Mouse (Mus musculus) cerebellum, postnatal 10 days (tissue): Measurements from ENCODE around the gene Kctd6.

Source experiments
- DNase-seq, 2 experiments: peaks; one replicate each; pipeline ENCODE4 v3.0.0; 2021; ENCODE audit warnings: mixed read lengths in 2 of 2

Kctd6 gene

GRCm38 (mm10) chr14:8214299-8215207 is 613 bp downstream of the Kctd6 start:
- peak; percentile 89 to 91 for DNase-seq

DNA sequence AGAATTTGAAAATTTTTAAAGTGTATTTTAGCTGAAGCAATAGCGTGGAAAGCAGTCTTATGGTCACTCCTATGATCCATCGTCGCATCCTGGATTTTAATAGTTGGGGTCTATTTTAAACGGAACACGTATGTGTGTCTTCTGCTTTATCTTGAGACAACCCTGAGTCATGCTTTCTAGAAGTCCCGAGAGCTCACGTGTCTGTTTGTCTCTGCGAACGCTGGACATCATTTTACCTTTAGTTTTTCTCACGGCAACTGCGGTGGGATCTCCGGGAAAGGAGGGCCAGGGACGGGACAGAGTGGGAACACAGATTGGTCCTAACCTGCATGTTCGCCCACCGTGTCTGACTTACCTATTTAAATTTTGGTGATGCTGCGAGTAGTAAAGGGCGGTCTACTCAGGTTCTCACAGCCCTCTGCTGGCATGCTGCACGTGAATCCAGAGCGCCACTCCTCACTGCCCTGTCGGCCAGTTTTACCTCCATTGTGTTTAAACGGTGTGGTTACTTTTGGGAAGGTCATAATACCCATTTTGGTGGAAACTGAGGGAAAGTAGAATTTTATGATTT is 1.4 kb downstream of the Kctd6 start:
- peak; percentile 38 to 39 for DNase-seq

- no peak for DNase-seq
Observed at GRCm38 (mm10) chr14:8216100-8216499, 2.2 kb downstream of the Kctd6 start.

GRCm38 (mm10) chr14:8218238-8218637 is 4.3 kb downstream of the Kctd6 start:
- DNase-seq = peak; percentile 48 to 58

GRCm38 (mm10) chr14:8218730-8219380 is 4.9 kb downstream of the Kctd6 start:
- peak; percentile 66 to 68 for DNase-seq

- DNase-seq = peak in 1 of 2 experiments; percentile 20
Observed at GRCm38 (mm10) chr14:8219876-8220275, 5.9 kb downstream of the Kctd6 start.

- DNase-seq = peak; percentile 56 to 67
Observed at GRCm38 (mm10) chr14:8220306-8220705, 6.4 kb downstream of the Kctd6 start.

- no peak for DNase-seq
Observed at GRCm38 (mm10) chr14:8220912-8221311, 7.0 kb downstream of the Kctd6 start.

GRCm38 (mm10) chr14:8222561-8222960 is 8.6 kb downstream of the Kctd6 start:
- DNase-seq = no peak

GRCm38 (mm10) chr14:8223506-8224293 is 9.8 kb downstream of the Kctd6 start:
- no peak for DNase-seq

GRCm38 (mm10) chr14:8224805-8225204 is 10.9 kb downstream of the Kctd6 start:
- no peak for DNase-seq

DNA sequence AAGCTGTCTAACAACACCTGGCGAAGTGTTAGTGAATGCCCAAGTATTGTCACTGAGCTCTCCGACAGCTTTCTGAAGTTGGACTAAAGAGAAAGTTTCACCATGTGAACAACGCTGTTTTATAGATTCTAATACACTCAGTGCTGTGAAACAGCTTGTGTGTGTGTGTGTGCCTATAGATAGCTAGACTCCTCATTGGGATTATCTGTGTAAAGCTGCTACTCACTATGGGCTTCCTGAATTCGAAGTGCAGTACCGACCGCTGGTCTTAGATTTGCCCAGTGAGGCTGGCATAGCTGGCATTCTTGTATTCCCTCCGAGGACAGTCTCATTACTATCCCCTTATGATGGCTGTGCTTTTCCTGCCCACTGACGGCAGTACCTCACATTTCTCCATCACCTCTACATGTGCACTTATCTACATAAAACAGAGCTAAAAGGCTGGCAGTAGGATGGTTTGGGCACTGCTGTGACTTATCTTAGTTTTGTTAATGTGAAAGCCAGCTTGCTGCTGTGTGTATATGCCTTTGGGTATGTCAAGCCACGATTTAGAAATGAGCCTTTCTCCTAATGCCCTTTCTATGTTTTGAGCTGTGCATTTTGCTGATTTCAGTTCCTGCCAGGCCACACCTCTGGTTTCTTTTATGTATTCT is 15.6 kb downstream of the Kctd6 start:
- DNase-seq = no peak

GRCm38 (mm10) chr14:8232155-8232910 is 18.4 kb downstream of the Kctd6 start:
- no peak for DNase-seq

DNA sequence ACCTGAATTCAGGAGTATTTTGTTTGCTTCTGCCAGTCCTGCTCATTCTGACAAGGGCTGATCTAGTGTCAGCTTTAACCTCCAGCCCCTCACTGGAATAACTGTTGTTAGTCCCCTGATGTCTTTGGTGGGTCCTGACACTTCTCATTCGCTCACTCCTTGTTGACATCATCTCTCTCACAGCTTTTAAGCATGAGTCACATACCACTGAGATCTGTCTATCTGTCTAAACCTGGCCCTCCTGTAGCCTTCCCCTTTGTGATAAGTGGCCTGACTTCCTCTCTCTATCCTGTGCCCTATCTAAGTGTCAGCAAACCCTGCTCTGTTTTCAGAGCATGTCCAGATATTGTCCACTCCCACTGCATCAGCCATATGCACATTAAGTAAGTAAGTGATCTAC is 19.3 kb downstream of the Kctd6 start:
- DNase-seq = no peak

DNA sequence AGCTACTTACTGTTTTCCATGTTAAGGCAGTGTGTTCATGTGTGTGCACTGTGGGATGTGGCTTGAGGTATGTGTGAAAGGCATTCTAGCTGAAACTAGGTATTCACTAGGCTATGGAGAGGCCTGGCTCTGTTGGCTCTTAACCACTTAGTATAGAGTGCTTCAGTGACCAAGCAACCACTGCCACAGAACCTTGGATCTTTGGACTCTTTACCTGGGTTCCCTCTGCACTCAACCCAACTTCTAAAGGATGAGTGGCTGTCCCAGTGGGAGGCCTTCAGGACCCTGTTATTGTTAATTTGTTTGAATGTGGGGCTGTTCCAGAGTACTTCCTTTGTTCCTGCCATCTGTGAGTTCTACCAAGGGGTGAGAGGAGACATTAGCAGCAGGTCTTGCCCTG is 27.9 kb downstream of the Kctd6 start:
- DNase-seq = no peak

- DNase-seq = peak; percentile 70 to 72
Observed at GRCm38 (mm10) chr14:8242388-8242920, 28.5 kb downstream of the Kctd6 start.

DNA sequence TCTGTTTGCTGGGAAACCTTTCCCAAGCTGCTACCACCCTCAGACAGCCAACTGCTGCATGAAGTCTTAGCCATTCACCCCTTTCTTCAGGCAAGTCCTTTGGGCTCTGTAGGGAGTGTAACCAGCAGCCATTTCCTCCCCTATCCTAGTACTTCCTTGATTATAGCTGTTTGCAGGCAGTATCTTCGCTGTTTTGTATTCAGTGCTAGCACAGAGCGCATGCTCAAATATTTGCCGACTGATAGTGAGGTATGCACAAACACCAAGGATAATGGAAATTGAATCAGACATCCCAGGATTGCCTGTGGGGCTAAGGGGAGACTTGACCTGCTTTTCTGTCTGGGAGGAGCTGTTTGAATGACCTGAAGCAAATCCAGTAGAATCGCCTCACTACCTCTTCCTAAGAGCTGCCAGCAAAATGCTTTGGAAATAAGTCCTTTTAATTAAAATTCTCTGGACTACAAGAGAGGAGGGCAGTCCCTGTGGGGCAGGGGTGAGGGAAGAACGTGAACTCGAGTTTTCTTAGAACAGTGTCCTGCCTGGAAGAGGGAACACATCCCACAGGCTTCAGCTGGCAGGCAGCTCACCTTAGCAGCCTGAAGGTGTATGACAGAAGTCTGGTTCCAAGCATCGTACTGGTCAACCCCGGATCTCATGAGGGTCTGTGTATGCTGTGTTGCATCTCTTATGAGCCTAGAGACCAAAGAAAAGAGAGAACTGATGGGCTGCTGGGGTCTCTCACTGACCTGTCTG is 29.4 kb downstream of the Kctd6 start:
- DNase-seq = no peak

DNA sequence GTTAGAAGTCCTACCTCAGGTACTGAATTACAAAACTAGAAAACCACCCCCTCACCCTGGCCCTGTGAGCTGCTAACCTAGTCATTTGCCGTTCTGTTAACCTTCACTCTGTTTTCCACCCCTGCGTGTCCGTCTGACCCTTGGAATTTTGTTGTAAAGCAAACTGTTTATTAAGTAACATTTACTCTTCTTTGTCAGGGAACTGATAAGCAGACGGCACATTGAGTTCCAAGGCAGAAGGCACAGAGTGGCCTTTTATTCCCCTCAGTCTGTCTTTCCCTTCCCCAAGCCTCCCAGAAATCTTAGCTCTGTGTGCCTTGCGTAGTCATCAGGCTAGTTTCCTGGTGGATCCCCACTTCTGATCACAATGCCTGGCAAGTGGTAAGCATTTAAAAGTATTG is 30.3 kb downstream of the Kctd6 start:
- no peak for DNase-seq

DNA sequence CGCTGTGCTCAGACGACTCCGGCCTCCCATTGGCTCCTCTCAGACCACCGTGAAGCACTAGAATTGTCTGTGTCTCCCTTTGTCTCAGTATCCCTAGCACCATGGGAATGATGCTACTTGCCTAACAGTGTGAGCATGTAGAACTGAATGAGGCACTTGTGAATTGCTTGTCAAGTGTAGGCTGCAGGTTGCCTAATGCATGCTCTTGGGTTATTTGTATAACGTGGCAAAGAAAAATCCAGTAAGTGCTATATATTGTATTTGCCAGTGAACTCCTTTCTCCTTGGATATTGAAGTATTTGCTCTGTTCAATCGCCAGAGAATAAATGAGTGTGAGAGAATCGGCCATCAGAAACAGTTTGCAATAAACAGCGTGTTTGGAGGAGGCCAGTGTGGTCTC is 32.9 kb downstream of the Kctd6 start:
- DNase-seq = no peak

DNA sequence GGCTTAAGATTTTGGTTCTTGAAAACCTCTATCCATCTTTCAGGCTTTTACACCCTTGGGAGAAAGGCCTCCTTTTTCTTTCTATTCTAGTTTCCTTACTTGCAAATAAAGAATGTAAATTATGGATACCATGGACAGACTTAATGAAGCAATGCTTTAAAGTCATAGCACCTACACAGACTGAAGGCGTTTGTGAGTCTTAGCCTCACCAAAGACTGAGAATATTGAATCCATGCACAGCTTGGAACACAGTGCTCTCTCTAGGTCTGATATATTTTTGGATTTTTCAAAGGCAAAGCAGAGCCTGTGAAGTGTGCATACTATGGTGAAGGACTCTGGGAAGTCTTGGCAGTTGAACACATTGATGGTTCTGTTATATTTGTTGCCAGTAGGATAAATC is 35.3 kb downstream of the Kctd6 start:
- no peak for DNase-seq
